ENCODE assay signal across 9 mouse cellular contexts in genomic region chr17:84641893-84642292, GRCm38 (mm10). TPM values are rescaled to one million over a fixed set of nuclear protein-coding genes. Genes with fewer than 3 reads are reported as not detected.
DNase-seq lines count a peak whose midpoint lies in the region; ATAC-seq and TF ChIP-seq lines count a peak whose summit lies in the region.
"Had no signal": no experiment of that assay in that cellular context is flagged by ENCODE, and none has a peak within 500 bp of the region (broad histone marks: within the 10 kb centered on the region; RNA-seq: fewer than 3 reads in every experiment).

No protein-coding gene starts in this region.

- H3K9me3 ChIP-seq in hindbrain, embryonic 14.5 days (ENCODE audit: control insufficient read depth, low read length), result no peaks in the 10 kb centered on the region
- no peaks in the 10 kb centered on the region for H3K9me3 ChIP-seq in hindbrain, embryonic 12.5 days (replicated peaks)
- H3K9me3 ChIP-seq in MEL (replicated peaks; ENCODE audit: insufficient read depth, low read length), result no peaks in the 10 kb centered on the region
- no peaks in the 10 kb centered on the region for H3K9me3 ChIP-seq in embryonic facial prominence, embryonic 11.5 days (replicated peaks; ENCODE audit: control insufficient read depth, low read length)
- no peaks in the 10 kb centered on the region for H3K9me3 ChIP-seq in limb, embryonic 11.5 days (ENCODE audit: control insufficient read depth, low read length)

- no peak for TF ChIP-seq EP300 in MEL (IDR thresholded peaks at IDR 0.05; ENCODE audit: low read depth in 1 of 2, low read length in 2 of 2)

- no peak overlapping the region for H3K9ac ChIP-seq in hindbrain, embryonic 14.5 days
- H3K9ac ChIP-seq in hindbrain, embryonic 12.5 days, result no peak overlapping the region
- no peak overlapping the region for H3K9ac ChIP-seq in MEL (ENCODE audit: control insufficient read depth, low read depth, low read length, poor library complexity, severe bottlenecking)
- H3K9ac ChIP-seq in embryonic facial prominence, embryonic 11.5 days (replicated peaks; ENCODE audit: low read length), result no peak overlapping the region
- H3K9ac ChIP-seq in limb, embryonic 11.5 days (ENCODE audit: low read length), result no peak overlapping the region

- H3K4me2 ChIP-seq in hindbrain, embryonic 14.5 days (replicated peaks), result no peak overlapping the region
- H3K4me2 ChIP-seq in hindbrain, embryonic 12.5 days (replicated peaks), result no peak overlapping the region
- no peak overlapping the region for H3K4me2 ChIP-seq in embryonic facial prominence, embryonic 11.5 days (ENCODE audit: low read depth, low read length)
- H3K4me2 ChIP-seq in limb, embryonic 11.5 days (ENCODE audit: low read depth, severe bottlenecking), result no peak overlapping the region

- peak; percentile 28 for DNase-seq in hindbrain, embryonic 14.5 days (ENCODE audit: low spot score)
- DNase-seq in CD4-positive helper T cell, adult 2 months (ENCODE audit: low read depth, low spot score), result peak; percentile 24
- peak; percentile 72 for DNase-seq in MEL (ENCODE audit: low read depth, low spot score)
- DNase-seq in embryonic facial prominence, embryonic 11.5 days (ENCODE audit: low spot score), result peak; percentile 68
- DNase-seq in limb, embryonic 11.5 days (ENCODE audit: low spot score), result peak; percentile 65
- DNase-seq in splenic B cell, adult 2 months (ENCODE audit: low read depth, low spot score), result peak; percentile 43

- no peaks in the 10 kb centered on the region for H3K36me3 ChIP-seq in hindbrain, embryonic 14.5 days (replicated peaks; ENCODE audit: control insufficient read depth, insufficient read depth)
- peaks cover 2% of the 10 kb centered on the region; the same call in 1 of the 2 replicates for H3K36me3 ChIP-seq in hindbrain, embryonic 12.5 days
- peaks cover 0 to 12% of the 10 kb centered on the region in 2 experiments; a peak in 2 of 4 replicates for H3K36me3 ChIP-seq in MEL (ENCODE audit: control insufficient read depth in 1 of 2, insufficient read depth in 2 of 2, low read length in 2 of 2)
- H3K36me3 ChIP-seq in embryonic facial prominence, embryonic 11.5 days (replicated peaks; ENCODE audit: control insufficient read depth, insufficient read depth, low read depth, low read length), result no peaks in the 10 kb centered on the region
- no peaks in the 10 kb centered on the region for H3K36me3 ChIP-seq in limb, embryonic 11.5 days (ENCODE audit: control insufficient read depth, insufficient read depth, low read length)
- H3K36me3 ChIP-seq in splenic B cell, adult 2 months (ENCODE audit: control insufficient read depth, insufficient read depth, low read length, poor library complexity, severe bottlenecking), result no peaks in the 10 kb centered on the region

- no peak for TF ChIP-seq POLR2A in MEL (IDR thresholded peaks at IDR 0.05; ENCODE audit: control insufficient read depth in 1 of 2, insufficient read depth in 1 of 2, low read depth in 1 of 2, low read length in 2 of 2, poor library complexity in 1 of 2)

- H3K27me3 ChIP-seq in hindbrain, embryonic 14.5 days (ENCODE audit: control insufficient read depth, insufficient read depth, low read length), result no peaks in the 10 kb centered on the region
- no peaks in the 10 kb centered on the region for H3K27me3 ChIP-seq in hindbrain, embryonic 12.5 days
- 0 out of 4 replicates have a peak, but pooled peaks cover 0 to 3% of the 10 kb centered on the region in 2 experiments for H3K27me3 ChIP-seq in MEL (ENCODE audit: control insufficient read depth in 1 of 2, insufficient read depth in 2 of 2, low read length in 2 of 2)
- no peaks in the 10 kb centered on the region for H3K27me3 ChIP-seq in embryonic facial prominence, embryonic 11.5 days (ENCODE audit: control insufficient read depth, insufficient read depth, low read length)
- no peaks in the 10 kb centered on the region for H3K27me3 ChIP-seq in limb, embryonic 11.5 days (ENCODE audit: control insufficient read depth, insufficient read depth, low read length)
- H3K27me3 ChIP-seq in splenic B cell, adult 2 months (ENCODE audit: control insufficient read depth, insufficient read depth, low read length, poor library complexity, severe bottlenecking), result no peaks in the 10 kb centered on the region

- peak; percentile 36 for TF ChIP-seq RAD21 in MEL (IDR thresholded peaks at IDR 0.05; ENCODE audit: low read depth, low read length)

- H3K79me2 ChIP-seq in MEL (ENCODE audit: control insufficient read depth, insufficient read depth, low read length, poor library complexity), result no peaks in the 10 kb centered on the region

- WGBS in hindbrain, embryonic 14.5 days, result 33% methylated on average over 3 of the region's 3 CpGs
- WGBS in hindbrain, embryonic 12.5 days, result 35% methylated on average over 3 of the region's 3 CpGs
- 31% methylated on average over 3 of the region's 3 CpGs for WGBS in embryonic facial prominence, embryonic 11.5 days
- 28% methylated on average over 3 of the region's 3 CpGs for WGBS in limb, embryonic 11.5 days

- H3K4me3 ChIP-seq in hindbrain, embryonic 14.5 days (replicated peaks; ENCODE audit: low read length), result no peak overlapping the region
- no peak overlapping the region for H3K4me3 ChIP-seq in hindbrain, embryonic 12.5 days
- H3K4me3 ChIP-seq in MEL (ENCODE audit: control insufficient read depth in 1 of 2, insufficient read depth in 1 of 2, low read depth in 2 of 2, low read length in 2 of 2), result no peak overlapping the region
- H3K4me3 ChIP-seq in embryonic facial prominence, embryonic 11.5 days (ENCODE audit: low read depth, low read length), result no peak overlapping the region
- no peak overlapping the region for H3K4me3 ChIP-seq in limb, embryonic 11.5 days (ENCODE audit: low read depth, low read length)

- H3K27ac ChIP-seq in hindbrain, embryonic 14.5 days, result no peak overlapping the region
- no peak overlapping the region for H3K27ac ChIP-seq in hindbrain, embryonic 12.5 days
- no peak overlapping the region for H3K27ac ChIP-seq in MEL (ENCODE audit: control insufficient read depth, low read depth, low read length)
- H3K27ac ChIP-seq in embryonic facial prominence, embryonic 11.5 days (replicated peaks; ENCODE audit: low read depth, low read length), result no peak overlapping the region
- no peak overlapping the region for H3K27ac ChIP-seq in limb, embryonic 11.5 days (replicated peaks; ENCODE audit: low read depth, low read length)

- no peaks in the 10 kb centered on the region for H3K4me1 ChIP-seq in hindbrain, embryonic 14.5 days (replicated peaks; ENCODE audit: control insufficient read depth, insufficient read depth, low read length)
- H3K4me1 ChIP-seq in hindbrain, embryonic 12.5 days, result peaks cover 10% of the 10 kb centered on the region
- peaks cover 12 to 13% of the 10 kb centered on the region in 2 experiments for H3K4me1 ChIP-seq in MEL (ENCODE audit: control insufficient read depth in 1 of 2, insufficient read depth in 2 of 2, low read length in 2 of 2)
- H3K4me1 ChIP-seq in embryonic facial prominence, embryonic 11.5 days (ENCODE audit: control insufficient read depth, insufficient read depth, low read length), result no peaks in the 10 kb centered on the region
- H3K4me1 ChIP-seq in limb, embryonic 11.5 days (ENCODE audit: control insufficient read depth, insufficient read depth, low read length), result peaks cover 12% of the 10 kb centered on the region; the same call in 1 of the 2 replicates

- TF ChIP-seq CTCF in MEL (IDR thresholded peaks at IDR 0.05 in 2 of 3, conservative IDR thresholded peaks at IDR 0.05 in 1 of 3; ENCODE audit: control insufficient read depth in 1 of 3, insufficient read depth in 1 of 3, low read depth in 2 of 3, low read length in 3 of 3, poor library complexity in 1 of 3, severe bottlenecking in 1 of 3), result peak; percentile 51 to 78 (median 53)

- ATAC-seq in hindbrain, embryonic 14.5 days (ENCODE audit: low FRiP score), result no peak
- no peak for ATAC-seq in hindbrain, embryonic 12.5 days (ENCODE audit: low FRiP score)
- ATAC-seq in embryonic facial prominence, embryonic 11.5 days (replicated peaks; ENCODE audit: insufficient number of reproducible peaks, low FRiP score, low TSS enrichment, low read depth), result no peak
- no peak for ATAC-seq in limb, embryonic 11.5 days (ENCODE audit: insufficient number of reproducible peaks, low FRiP score, low TSS enrichment, low read depth)

TF ChIP-seq in MEL, 35 proteins besides CTCF, POLR2A, EP300 and RAD21:
- peak; percentile 30; the same call in 1 of the 2 replicates for TF ChIP-seq SMC3 (IDR thresholded peaks at IDR 0.05; ENCODE audit: low read depth, low read length)
- TF ChIP-seq ZMIZ1 (IDR thresholded peaks at IDR 0.05; ENCODE audit: low read depth, low read length), result no peak
- no peak for TF ChIP-seq ZKSCAN1 (IDR thresholded peaks at IDR 0.05; ENCODE audit: low read depth, low read length)

RNA-seq across cellular contexts. Expression of gene Dync2li1, which starts 15.6 kb away (rescaled TPM):
- polyA plus RNA-seq in hindbrain, embryonic 14.5 days (2014; fragmentation: Nextera tagmentation; extraction: Ambion mirVana), result 33.4 and 34.8 TPM in 2 replicates
- 34.9 and 37.7 TPM in 2 replicates for polyA plus RNA-seq in hindbrain, embryonic 12.5 days (2016; fragmentation: Nextera tagmentation; extraction: Ambion mirVana)
- total RNA-seq in MEL (2012; rRNA removed), result not detected in 2 replicates
- polyA plus RNA-seq in MEL (2012; ENCODE audit: insufficient read depth in 1 of 2, insufficient read length in 2 of 2, low read depth in 1 of 2, low replicate concordance in 2 of 2, missing spikeins in 1 of 2), result under 1 TPM in 1 of 2 experiments, not detected in 1; 0.08 TPM
- 46.2 and 48.0 TPM in 2 replicates for polyA plus RNA-seq in embryonic facial prominence, embryonic 11.5 days (2014; fragmentation: Nextera tagmentation; extraction: Ambion mirVana)
- polyA plus RNA-seq in limb, embryonic 11.5 days (2014; fragmentation: Nextera tagmentation; extraction: Ambion mirVana), result 40.0 and 42.0 TPM in 2 replicates

RNA-seq across cellular contexts. Expression of gene Abcg8, which starts 34.2 kb away (rescaled TPM):
- 0.08 and 0.09 TPM in 2 replicates for polyA plus RNA-seq in hindbrain, embryonic 14.5 days (2014; fragmentation: Nextera tagmentation; extraction: Ambion mirVana)
- polyA plus RNA-seq in hindbrain, embryonic 12.5 days (2016; fragmentation: Nextera tagmentation; extraction: Ambion mirVana), result 0.12 and 0.22 TPM in 2 replicates
- not detected in 2 replicates for total RNA-seq in MEL (2012; rRNA removed)
- not detected for polyA plus RNA-seq in MEL (2012; ENCODE audit: insufficient read depth in 1 of 2, insufficient read length in 2 of 2, low read depth in 1 of 2, low replicate concordance in 2 of 2, missing spikeins in 1 of 2)
- 0.06 and 0.27 TPM in 2 replicates for polyA plus RNA-seq in embryonic facial prominence, embryonic 11.5 days (2014; fragmentation: Nextera tagmentation; extraction: Ambion mirVana)
- 0.07 and 0.09 TPM in 2 replicates for polyA plus RNA-seq in limb, embryonic 11.5 days (2014; fragmentation: Nextera tagmentation; extraction: Ambion mirVana)
- polyA plus RNA-seq: lung, embryonic 16.5 days had no signal

RNA-seq across cellular contexts. Expression of gene Abcg5, which starts 40.9 kb away (rescaled TPM):
- polyA plus RNA-seq in hindbrain, embryonic 14.5 days (2014; fragmentation: Nextera tagmentation; extraction: Ambion mirVana), result 2.6 and 5.9 TPM in 2 replicates
- 3.8 and 5.8 TPM in 2 replicates for polyA plus RNA-seq in hindbrain, embryonic 12.5 days (2016; fragmentation: Nextera tagmentation; extraction: Ambion mirVana)
- total RNA-seq in MEL (2012; rRNA removed), result not detected in 2 replicates
- not detected for polyA plus RNA-seq in MEL (2012; ENCODE audit: insufficient read depth in 1 of 2, insufficient read length in 2 of 2, low read depth in 1 of 2, low replicate concordance in 2 of 2, missing spikeins in 1 of 2)
- polyA plus RNA-seq in embryonic facial prominence, embryonic 11.5 days (2014; fragmentation: Nextera tagmentation; extraction: Ambion mirVana), result 2.5 and 2.6 TPM in 2 replicates
- polyA plus RNA-seq in limb, embryonic 11.5 days (2014; fragmentation: Nextera tagmentation; extraction: Ambion mirVana), result 0.96 and 1.1 TPM in 2 replicates
- total RNA-seq: gastrocnemius, postnatal 4 days had no signal

Comparison
In these comparisons a context has a peak if more than half of its experiments do, and no peak if none do; other contexts are left out.
1. RNA of gene Dync2li1, which starts 15.6 kb away (polyA plus RNA-seq): 46.2 to 48.0 TPM in embryonic facial prominence, embryonic 11.5 days, 40.0 to 42.0 TPM in limb, embryonic 11.5 days, 34.9 to 37.7 TPM in hindbrain, embryonic 12.5 days and 33.4 to 34.8 TPM in hindbrain, embryonic 14.5 days; 0.08 TPM in MEL; every median in the first group is over 10 times any median in the second.
2. Peak in every context shown above with its lines, with median percentiles within 50 percentile points of each other: DNase-seq.